Mouse (Mus musculus): ENCODE measurements around the gene Plod2.

- TF ChIP-seq MAX (IDR thresholded peaks at IDR 0.05) = no peak
- TF ChIP-seq CTCF (IDR thresholded peaks at IDR 0.05; ENCODE audit: control insufficient read depth, insufficient read depth, insufficient read length) = no peak
- no peak for TF ChIP-seq FOSL1 (IDR thresholded peaks at IDR 0.05; ENCODE audit: insufficient read depth, low read length, poor library complexity, severe bottlenecking)
- no peak for TF ChIP-seq MYOG (IDR thresholded peaks at IDR 0.05; ENCODE audit: control insufficient read depth, extremely low read depth, insufficient read length)
Measured at GRCm38 (mm10) chr9:92559750-92560149, 17.7 kb downstream of the Plod2 start.

All from C2C12 (cell line).